Mouse (Mus musculus): ENCODE measurements around the gene Tdrd5. TPM values are rescaled to one million over a fixed set of nuclear protein-coding genes. Genes with fewer than 3 reads are reported as not detected.

Gene Tdrd5
- polyA plus RNA-seq, 2 experiments, result 0.20 to 0.36 TPM

DNA sequence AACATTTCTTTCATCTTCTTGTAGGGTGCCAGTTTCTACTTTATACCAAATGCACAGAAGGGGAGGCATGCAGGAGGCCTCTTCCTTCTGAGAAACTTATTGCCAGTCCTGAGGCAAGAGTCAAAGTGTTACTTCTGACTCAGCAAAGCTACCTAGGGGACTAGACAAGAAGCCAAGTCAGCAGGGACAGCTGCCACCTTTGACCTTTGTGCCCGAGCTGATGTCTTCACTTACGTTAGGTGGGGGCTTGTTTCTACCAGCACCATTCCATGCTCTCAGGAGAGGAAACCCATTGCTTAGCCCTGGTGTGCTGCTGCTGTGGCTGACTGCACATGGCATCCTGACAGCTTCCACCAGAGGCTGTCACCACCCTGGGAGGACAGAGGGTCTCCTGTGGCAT lies 82.1 kb downstream of the Tdrd5 start:
- no peaks in the 10 kb centered on the region for H3K27me3 ChIP-seq (ENCODE audit: control insufficient read depth, insufficient read depth, low read length)
- ATAC-seq (ENCODE audit: low FRiP score, low read depth) (no peak), DNase-seq (ENCODE audit: low spot score) (no peak)
- no peak overlapping the region for H3K9ac ChIP-seq (ENCODE audit: low read depth, low read length, severe bottlenecking)
- no peaks in the 10 kb centered on the region for H3K4me1 ChIP-seq (ENCODE audit: control insufficient read depth, insufficient read depth, low read length)
- 43% methylated on average over 2 of the region's 2 CpGs for WGBS
- no peaks in the 10 kb centered on the region for H3K9me3 ChIP-seq (ENCODE audit: control insufficient read depth, low read length)
- H3K4me3 ChIP-seq (replicated peaks; ENCODE audit: low read length), result no peak overlapping the region
- H3K36me3 ChIP-seq (ENCODE audit: control insufficient read depth, insufficient read depth, low read length), result no peaks in the 10 kb centered on the region
- H3K27ac ChIP-seq (replicated peaks; ENCODE audit: low read depth, low read length), result no peak overlapping the region
- TF ChIP-seq POLR2A (IDR thresholded peaks at IDR 0.05; ENCODE audit: borderline replicate concordance, extremely low read depth, insufficient read depth, insufficient read length), result no peak
- H3K4me2 ChIP-seq (replicated peaks; ENCODE audit: low read depth, low read length, severe bottlenecking), result no peak overlapping the region

DNA sequence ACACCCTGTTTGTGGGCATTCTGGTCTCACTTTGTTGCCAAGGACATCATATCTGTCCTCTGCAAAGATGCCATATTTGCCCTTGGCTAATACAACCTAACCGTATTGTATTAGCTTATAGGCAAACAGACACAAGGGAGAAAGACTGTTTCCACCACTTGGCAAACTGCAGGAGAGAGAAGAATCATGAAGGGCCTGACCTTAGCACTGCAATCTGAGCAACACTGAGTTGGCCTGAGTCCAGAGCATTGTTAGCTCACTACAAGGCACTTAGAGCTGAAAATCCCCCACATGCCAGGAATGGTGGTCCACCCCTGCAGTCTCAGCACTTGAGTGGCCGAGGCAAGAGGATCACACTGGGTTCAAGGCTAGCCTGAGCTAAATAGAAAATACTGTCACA lies 84.9 kb downstream of the Tdrd5 start:
- ATAC-seq (ENCODE audit: low FRiP score, low read depth) (no peak), DNase-seq (ENCODE audit: low spot score) (no peak)
- H3K4me2 ChIP-seq (replicated peaks; ENCODE audit: low read depth, low read length, severe bottlenecking), result no peak overlapping the region
- WGBS, result 80% methylated on average over 2 of the region's 2 CpGs
- H3K9ac ChIP-seq (ENCODE audit: low read depth, low read length, severe bottlenecking), result no peak overlapping the region
- H3K27ac ChIP-seq (replicated peaks; ENCODE audit: low read depth, low read length), result no peak overlapping the region
- TF ChIP-seq POLR2A (IDR thresholded peaks at IDR 0.05; ENCODE audit: borderline replicate concordance, extremely low read depth, insufficient read depth, insufficient read length), result no peak
- H3K4me3 ChIP-seq (replicated peaks; ENCODE audit: low read length), result no peak overlapping the region
- H3K36me3 ChIP-seq (ENCODE audit: control insufficient read depth, insufficient read depth, low read length), result no peaks in the 10 kb centered on the region
- no peaks in the 10 kb centered on the region for H3K9me3 ChIP-seq (ENCODE audit: control insufficient read depth, low read length)
- H3K27me3 ChIP-seq (ENCODE audit: control insufficient read depth, insufficient read depth, low read length), result no peaks in the 10 kb centered on the region
- H3K4me1 ChIP-seq (ENCODE audit: control insufficient read depth, insufficient read depth, low read length), result no peaks in the 10 kb centered on the region

DNA sequence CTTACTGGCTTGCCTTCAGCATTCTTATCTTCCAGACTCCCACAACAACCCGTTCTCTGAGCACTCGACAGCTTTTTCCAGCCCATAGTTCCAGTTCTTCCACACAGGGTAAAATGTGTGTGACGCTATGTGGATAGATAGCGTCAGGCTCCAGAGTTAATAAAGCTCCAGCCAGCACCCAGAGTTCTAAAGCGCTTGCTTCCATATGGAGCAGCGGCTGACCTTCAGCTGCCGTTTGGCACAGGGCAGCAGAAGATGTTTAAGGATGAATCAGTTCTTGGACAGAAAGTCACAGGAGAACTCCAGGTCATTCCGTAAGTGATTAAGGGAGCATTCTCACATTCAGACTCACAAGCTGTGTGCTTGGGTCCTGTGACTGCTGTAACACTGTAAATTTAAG lies 85.5 kb downstream of the Tdrd5 start:
- Histone ChIP-seq H3K9me3 (ENCODE audit: control insufficient read depth, low read length) (no peaks in the 10 kb centered on the region), H3K27ac (replicated peaks; ENCODE audit: low read depth, low read length) (no peak overlapping the region), H3K9ac (ENCODE audit: low read depth, low read length, severe bottlenecking) (no peak overlapping the region), H3K4me3 (replicated peaks; ENCODE audit: low read length) (no peak overlapping the region), H3K27me3 (ENCODE audit: control insufficient read depth, insufficient read depth, low read length) (no peaks in the 10 kb centered on the region), H3K4me2 (replicated peaks; ENCODE audit: low read depth, low read length, severe bottlenecking) (no peak overlapping the region), H3K4me1 (ENCODE audit: control insufficient read depth, insufficient read depth, low read length) (no peaks in the 10 kb centered on the region), H3K36me3 (ENCODE audit: control insufficient read depth, insufficient read depth, low read length) (no peaks in the 10 kb centered on the region)
- DNase-seq (ENCODE audit: low spot score) (no peak), ATAC-seq (ENCODE audit: low FRiP score, low read depth) (no peak)
- TF ChIP-seq POLR2A (IDR thresholded peaks at IDR 0.05; ENCODE audit: borderline replicate concordance, extremely low read depth, insufficient read depth, insufficient read length), result no peak
- 63% methylated on average over 8 of the region's 8 CpGs for WGBS

DNA sequence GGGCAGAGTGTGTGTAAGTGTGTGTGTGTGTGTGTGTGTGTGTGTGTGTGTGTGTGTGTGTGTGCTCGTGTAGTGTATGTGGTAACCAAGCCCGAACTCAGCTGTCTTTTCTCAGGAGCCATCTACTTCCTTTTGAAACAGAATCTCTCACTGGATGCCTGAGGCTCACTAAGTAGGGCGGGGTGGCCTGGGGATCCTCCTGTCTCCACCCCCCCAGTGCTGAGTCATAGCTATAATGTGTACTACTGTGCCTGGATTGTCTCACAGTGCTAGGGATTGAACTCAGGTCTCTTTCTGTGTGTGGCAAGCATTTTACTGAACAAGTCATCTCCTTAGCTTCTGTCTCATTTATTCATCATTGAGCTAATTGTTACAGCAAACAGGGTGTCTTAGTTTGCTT lies 86.1 kb downstream of the Tdrd5 start:
- DNase-seq (ENCODE audit: low spot score) (peak; percentile 36), ATAC-seq (ENCODE audit: low FRiP score, low read depth) (no peak)
- H3K4me1 ChIP-seq (ENCODE audit: control insufficient read depth, insufficient read depth, low read length), result no peaks in the 10 kb centered on the region
- no peak overlapping the region for H3K9ac ChIP-seq (ENCODE audit: low read depth, low read length, severe bottlenecking)
- WGBS, result 37% methylated on average over 3 of the region's 3 CpGs
- no peaks in the 10 kb centered on the region for H3K36me3 ChIP-seq (ENCODE audit: control insufficient read depth, insufficient read depth, low read length)
- H3K4me2 ChIP-seq (replicated peaks; ENCODE audit: low read depth, low read length, severe bottlenecking), result no peak overlapping the region
- TF ChIP-seq POLR2A (IDR thresholded peaks at IDR 0.05; ENCODE audit: borderline replicate concordance, extremely low read depth, insufficient read depth, insufficient read length), result no peak
- H3K4me3 ChIP-seq (replicated peaks; ENCODE audit: low read length), result no peak overlapping the region
- no peaks in the 10 kb centered on the region for H3K9me3 ChIP-seq (ENCODE audit: control insufficient read depth, low read length)
- no peak overlapping the region for H3K27ac ChIP-seq (replicated peaks; ENCODE audit: low read depth, low read length)
- no peaks in the 10 kb centered on the region for H3K27me3 ChIP-seq (ENCODE audit: control insufficient read depth, insufficient read depth, low read length)

DNA sequence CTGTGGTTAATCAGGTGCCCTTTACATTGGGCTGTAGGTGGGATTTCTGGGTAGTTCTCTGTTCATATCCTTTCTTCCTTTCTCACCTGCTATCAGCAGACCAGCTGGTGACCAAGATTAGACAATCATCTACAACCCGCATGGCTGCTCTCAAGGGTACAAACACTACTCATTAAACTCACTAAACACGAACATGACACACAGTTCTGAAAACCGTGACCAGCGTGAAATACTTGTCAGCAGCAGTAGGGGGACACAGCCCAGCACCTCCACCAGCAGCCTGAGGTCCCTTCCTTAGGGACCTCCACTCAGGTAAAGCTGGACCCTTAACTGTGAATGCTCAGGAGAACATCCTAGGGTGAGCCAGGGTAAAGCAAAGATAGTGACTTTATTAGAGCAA lies 87.2 kb downstream of the Tdrd5 start:
- Histone ChIP-seq H3K9ac (ENCODE audit: low read depth, low read length, severe bottlenecking) (no peak overlapping the region), H3K4me2 (replicated peaks; ENCODE audit: low read depth, low read length, severe bottlenecking) (no peak overlapping the region), H3K9me3 (ENCODE audit: control insufficient read depth, low read length) (no peaks in the 10 kb centered on the region), H3K36me3 (ENCODE audit: control insufficient read depth, insufficient read depth, low read length) (no peaks in the 10 kb centered on the region), H3K4me3 (replicated peaks; ENCODE audit: low read length) (no peak overlapping the region), H3K27me3 (ENCODE audit: control insufficient read depth, insufficient read depth, low read length) (no peaks in the 10 kb centered on the region), H3K27ac (replicated peaks; ENCODE audit: low read depth, low read length) (no peak overlapping the region), H3K4me1 (ENCODE audit: control insufficient read depth, insufficient read depth, low read length) (no peaks in the 10 kb centered on the region)
- no peak for DNase-seq (ENCODE audit: low spot score)
- no peak for ATAC-seq (ENCODE audit: low FRiP score, low read depth)
- TF ChIP-seq POLR2A (IDR thresholded peaks at IDR 0.05; ENCODE audit: borderline replicate concordance, extremely low read depth, insufficient read depth, insufficient read length), result no peak
- 72% methylated on average over 4 of the region's 4 CpGs for WGBS

- H3K4me3 ChIP-seq (replicated peaks; ENCODE audit: low read length), result no peak overlapping the region
- no peaks in the 10 kb centered on the region for H3K4me1 ChIP-seq (ENCODE audit: control insufficient read depth, insufficient read depth, low read length)
- no peak for TF ChIP-seq POLR2A (IDR thresholded peaks at IDR 0.05; ENCODE audit: borderline replicate concordance, extremely low read depth, insufficient read depth, insufficient read length)
- H3K27ac ChIP-seq (replicated peaks; ENCODE audit: low read depth, low read length), result no peak overlapping the region
- H3K9ac ChIP-seq (ENCODE audit: low read depth, low read length, severe bottlenecking), result no peak overlapping the region
- DNase-seq (ENCODE audit: low spot score), result no peak
- no peaks in the 10 kb centered on the region for H3K27me3 ChIP-seq (ENCODE audit: control insufficient read depth, insufficient read depth, low read length)
- ATAC-seq (ENCODE audit: low FRiP score, low read depth), result no peak
- no peaks in the 10 kb centered on the region for H3K36me3 ChIP-seq (ENCODE audit: control insufficient read depth, insufficient read depth, low read length)
- 82% methylated on average over 8 of the region's 8 CpGs for WGBS
- no peak overlapping the region for H3K4me2 ChIP-seq (replicated peaks; ENCODE audit: low read depth, low read length, severe bottlenecking)
- H3K9me3 ChIP-seq (ENCODE audit: control insufficient read depth, low read length), result no peaks in the 10 kb centered on the region
Observed at GRCm38 (mm10) chr1:156214651-156215050, 88.8 kb downstream of the Tdrd5 start.

Data from limb, embryonic 14.5 days (tissue).